Mouse (Mus musculus): Measurements from ENCODE around the gene Trpv2. TPM values are rescaled to one million over a fixed set of nuclear protein-coding genes. Genes with fewer than 3 reads are reported as not detected.

Trpv2 gene
- total RNA-seq, 1 experiment from 2014 or later: 24.5 TPM

DNA sequence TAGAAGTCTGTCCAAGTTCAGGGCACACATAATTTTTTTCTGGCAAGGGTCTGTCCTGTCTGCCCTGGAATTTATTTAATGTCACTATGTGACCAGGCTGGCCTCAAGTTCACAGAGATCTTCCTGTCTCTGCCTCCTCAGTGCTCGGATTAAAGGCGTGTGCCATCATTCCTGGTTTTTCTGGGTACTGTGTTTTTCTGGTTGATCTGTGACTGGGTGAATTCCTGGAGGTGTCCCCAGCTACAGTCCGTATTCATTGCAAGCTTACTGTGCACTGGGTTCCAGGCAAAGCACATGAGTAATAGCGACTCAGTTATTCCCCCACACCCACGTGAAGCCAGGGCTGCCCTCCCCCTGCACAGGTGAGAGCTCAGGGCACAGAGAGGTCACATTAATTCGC, 36.0 kb downstream of the Trpv2 start:
- ATAC-seq (replicated peaks in 1 of 2; ENCODE audit: insufficient read depth in 1 of 2, low FRiP score in 2 of 2, low TSS enrichment in 1 of 2, low read depth in 1 of 2, poor library complexity in 2 of 2, severe bottlenecking in 2 of 2): no peak

DNA sequence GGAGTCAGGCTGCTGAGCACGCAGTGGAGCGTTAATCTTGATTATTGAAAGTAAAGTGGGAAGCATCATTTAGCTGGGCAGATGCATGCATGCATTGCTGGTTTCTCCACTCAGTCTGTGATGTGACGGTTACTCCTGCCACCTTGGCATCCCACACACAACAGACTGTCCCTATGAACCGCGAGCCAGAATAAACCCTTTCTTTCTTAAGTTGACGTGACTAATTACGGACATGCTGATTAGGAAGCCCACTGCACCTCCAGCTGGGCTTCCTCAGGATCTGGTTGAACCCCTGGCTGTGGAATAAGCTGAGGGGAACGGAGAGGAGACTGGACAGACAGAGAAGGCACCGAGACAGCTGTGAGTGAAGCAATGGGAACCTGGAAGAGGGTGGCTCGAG, 38.3 kb downstream of the Trpv2 start:
- ATAC-seq (replicated peaks in 1 of 2; ENCODE audit: insufficient read depth in 1 of 2, low FRiP score in 2 of 2, low TSS enrichment in 1 of 2, low read depth in 1 of 2, poor library complexity in 2 of 2, severe bottlenecking in 2 of 2): no peak

DNA sequence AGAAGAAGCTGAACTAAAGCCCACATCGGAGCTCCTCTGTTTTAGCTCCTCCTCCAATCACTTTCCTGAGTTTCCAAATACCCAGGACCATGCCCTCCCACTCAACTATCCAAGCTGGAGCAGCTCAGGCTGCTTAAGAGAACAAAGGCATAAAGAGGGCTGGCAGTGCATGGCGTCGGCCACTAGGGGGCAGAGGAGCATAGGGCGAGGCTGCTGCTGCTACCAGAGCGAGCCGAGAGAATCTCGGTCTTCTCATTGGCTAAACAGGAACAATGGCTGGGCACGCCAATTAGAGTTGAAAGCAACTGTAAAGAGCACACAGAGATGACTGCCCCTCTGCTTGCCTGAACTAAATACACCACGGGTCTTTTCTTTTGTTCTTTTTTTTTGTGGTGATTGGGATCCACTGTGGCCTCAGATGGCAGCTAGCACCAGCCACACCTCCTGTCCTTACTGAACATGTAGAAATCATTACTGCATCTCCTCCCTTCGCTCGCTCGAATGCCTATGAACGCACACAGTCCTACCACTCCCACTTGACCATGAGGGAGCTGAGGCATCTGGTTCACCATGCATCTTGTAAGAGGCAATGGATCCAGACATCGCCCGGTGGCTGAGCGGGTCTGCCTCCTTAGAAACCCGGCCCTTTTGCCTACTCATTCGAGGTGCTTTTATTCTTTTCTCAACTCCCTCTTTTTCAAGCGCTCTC, 39.5 kb downstream of the Trpv2 start:
- ATAC-seq (replicated peaks in 1 of 2; ENCODE audit: insufficient read depth in 1 of 2, low FRiP score in 2 of 2, low TSS enrichment in 1 of 2, low read depth in 1 of 2, poor library complexity in 2 of 2, severe bottlenecking in 2 of 2): peak; percentile 86 to 90

DNA sequence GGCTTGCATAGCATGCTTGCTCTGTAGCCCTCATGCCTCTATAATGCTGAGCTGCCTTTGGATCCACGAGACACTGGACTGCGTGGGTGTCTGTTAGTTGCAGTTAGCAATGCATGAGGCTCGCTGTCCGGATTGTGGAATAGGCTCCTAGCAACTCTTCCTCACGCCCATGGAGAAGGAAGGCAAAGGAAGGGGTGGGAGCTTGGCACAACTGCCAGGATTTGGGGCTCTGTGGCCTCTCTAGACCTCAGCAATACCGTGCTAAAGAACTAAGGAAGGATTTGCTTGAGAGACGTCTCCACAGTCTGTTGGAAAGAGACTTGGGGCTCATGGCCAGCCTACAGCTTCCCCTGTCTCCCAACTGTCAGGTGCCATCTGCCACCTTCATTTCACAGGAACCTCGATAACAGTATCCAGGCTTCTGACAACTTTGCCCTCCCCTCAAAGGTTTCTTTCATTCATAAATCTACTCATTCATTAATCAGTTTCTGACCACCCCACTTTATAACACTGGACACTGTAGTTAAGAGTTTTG, 40.7 kb downstream of the Trpv2 start:
- ATAC-seq (replicated peaks in 1 of 2; ENCODE audit: insufficient read depth in 1 of 2, low FRiP score in 2 of 2, low TSS enrichment in 1 of 2, low read depth in 1 of 2, poor library complexity in 2 of 2, severe bottlenecking in 2 of 2): no peak

DNA sequence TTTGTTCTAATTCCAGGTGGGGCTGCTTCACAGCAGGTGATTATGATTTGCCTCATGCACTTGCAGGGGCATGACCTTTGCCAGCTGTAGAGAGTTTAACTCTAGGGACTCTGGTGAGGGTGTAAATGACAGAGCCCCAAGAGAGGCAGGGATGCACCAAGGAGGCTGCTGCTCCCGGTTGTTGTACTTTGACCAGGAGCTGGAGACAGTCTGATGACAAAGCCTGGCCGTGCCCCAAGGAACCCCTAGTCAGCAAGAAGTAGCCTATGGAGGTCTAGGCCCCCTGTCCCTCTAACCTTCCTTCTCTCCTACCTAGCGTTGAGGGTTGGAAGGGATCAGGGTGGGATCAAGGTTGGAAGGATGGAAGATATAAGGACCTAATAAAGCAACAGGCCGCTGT, 41.2 kb downstream of the Trpv2 start:
- ATAC-seq (replicated peaks in 1 of 2; ENCODE audit: insufficient read depth in 1 of 2, low FRiP score in 2 of 2, low TSS enrichment in 1 of 2, low read depth in 1 of 2, poor library complexity in 2 of 2, severe bottlenecking in 2 of 2): no peak

DNA sequence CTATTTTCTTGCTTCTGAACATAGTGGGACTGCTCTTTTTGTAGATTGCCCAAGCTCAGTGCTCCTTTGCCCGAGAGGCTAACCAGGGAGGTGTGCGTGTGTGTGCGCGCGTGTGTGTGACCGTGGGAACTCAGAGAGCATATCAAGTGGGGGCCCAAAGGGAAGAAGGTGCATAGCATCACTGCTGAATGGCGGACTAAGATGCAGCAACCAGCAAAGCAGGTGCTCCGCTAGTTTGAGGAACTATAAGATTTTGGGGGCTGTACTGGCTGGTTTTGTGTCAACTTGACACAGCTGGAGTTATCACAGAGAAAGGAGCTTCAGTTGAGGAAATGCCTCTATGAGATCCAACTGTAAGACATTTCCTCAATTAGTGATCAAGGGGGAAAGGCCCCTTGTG, 46.8 kb downstream of the Trpv2 start:
- peak in 1 of 2 experiments; percentile 43; a peak in 1 of 4 replicates for ATAC-seq (replicated peaks in 1 of 2; ENCODE audit: insufficient read depth in 1 of 2, low FRiP score in 2 of 2, low TSS enrichment in 1 of 2, low read depth in 1 of 2, poor library complexity in 2 of 2, severe bottlenecking in 2 of 2)

DNA sequence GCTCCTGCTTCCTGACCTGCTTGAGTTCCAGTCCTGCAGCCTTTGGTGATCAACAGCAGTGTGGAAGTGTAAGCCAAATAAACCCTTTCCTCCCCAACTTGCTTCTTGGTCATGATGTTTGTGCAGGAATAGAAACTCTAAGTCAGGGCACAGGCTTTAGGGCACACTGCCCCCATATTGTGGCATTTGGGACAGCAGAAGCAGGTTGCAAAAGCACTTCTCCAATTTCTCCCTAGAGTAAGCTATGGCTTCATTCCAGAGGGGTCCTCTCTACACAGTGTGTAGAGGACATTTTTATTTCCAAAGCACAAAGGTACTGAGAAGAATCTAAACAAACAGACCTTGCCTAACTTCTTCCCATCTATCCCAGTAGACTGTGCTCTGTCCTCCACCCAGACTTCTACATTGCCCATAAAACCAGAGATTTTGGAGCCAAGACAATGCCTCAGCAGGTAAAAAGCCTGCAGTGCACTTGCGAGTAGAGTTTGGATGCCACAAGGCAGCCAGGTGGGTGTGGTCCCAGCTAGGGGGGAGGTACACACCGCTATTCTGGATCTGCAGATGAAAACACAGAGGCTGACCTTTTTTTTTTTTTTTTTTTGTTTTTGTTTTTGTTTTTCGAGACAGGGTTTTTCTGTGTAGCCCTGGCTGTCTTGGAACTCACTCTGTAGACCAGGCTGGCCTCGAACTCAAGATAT, 47.4 kb downstream of the Trpv2 start:
- ATAC-seq (replicated peaks in 1 of 2; ENCODE audit: insufficient read depth in 1 of 2, low FRiP score in 2 of 2, low TSS enrichment in 1 of 2, low read depth in 1 of 2, poor library complexity in 2 of 2, severe bottlenecking in 2 of 2): 0 out of 4 replicates have a peak, but pooled peaks of 1 of the 2 experiments have one; percentile 39

DNA sequence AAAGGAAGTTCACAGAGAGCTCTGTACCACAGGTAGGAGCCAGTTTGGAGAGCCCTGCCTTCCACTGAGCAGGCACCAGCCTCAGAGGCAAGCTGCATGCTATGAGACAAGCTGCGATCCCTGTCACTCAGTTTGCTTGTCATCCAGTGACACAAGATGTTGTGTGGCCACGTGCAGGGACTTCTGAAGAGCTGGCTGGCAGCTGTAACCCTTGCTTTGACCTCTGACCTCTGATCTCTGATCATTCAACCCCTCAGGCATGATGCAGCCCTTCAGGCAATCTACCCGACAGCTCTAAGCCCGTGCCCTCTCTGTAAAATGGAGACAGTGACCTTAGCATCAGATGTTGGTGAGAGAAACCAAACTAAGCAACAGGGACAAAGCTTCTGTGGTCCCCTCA, 48.6 kb downstream of the Trpv2 start:
- no peak for ATAC-seq (replicated peaks in 1 of 2; ENCODE audit: insufficient read depth in 1 of 2, low FRiP score in 2 of 2, low TSS enrichment in 1 of 2, low read depth in 1 of 2, poor library complexity in 2 of 2, severe bottlenecking in 2 of 2)

DNA sequence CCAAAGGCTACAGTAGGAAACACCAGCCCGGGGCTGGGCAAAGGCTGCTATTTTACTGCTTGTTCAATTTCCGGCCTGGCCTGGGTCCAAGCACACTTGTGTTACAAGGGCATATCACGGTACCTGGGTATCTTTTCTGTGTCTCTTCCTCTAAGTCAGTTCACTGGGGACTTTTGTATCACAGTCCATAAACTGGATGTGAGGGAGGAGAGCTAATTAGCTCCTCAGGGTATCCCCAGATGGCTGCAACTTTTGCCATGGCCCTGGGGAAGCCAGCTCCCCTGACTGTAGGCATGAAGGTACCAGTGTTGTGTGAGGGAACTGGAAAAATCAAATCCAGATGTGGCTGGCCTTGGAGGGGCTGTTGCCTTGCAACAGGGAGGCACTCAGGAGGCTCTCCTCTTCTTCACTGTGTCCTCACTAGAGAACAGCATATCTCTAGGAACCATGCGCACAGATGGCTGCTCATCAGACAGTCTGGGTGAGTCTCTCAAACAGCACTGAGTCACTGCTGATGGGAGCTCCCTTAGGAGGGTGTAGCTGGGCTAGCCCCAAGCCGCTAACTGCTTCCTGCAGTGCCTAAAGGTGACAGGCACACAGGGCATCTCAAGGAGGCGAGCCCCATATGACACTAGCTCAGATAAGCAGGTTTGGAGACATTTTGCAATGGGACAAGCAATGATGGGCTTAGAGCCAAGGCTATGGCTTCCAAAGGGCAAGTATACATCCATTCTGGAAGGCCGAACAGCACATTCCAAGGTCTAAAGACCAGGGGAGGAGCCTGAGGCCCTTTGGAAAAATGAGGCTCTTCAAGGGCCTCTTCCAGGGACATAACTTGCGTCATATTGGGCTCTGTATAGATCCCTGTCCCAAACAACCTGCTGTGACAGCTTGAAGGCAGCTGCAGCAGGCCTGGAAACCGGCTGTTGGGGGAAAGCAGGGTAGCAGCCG, 50.3 kb downstream of the Trpv2 start:
- ATAC-seq (replicated peaks in 1 of 2; ENCODE audit: insufficient read depth in 1 of 2, low FRiP score in 2 of 2, low TSS enrichment in 1 of 2, low read depth in 1 of 2, poor library complexity in 2 of 2, severe bottlenecking in 2 of 2): peak in 1 of 2 experiments; percentile 11; a peak in 1 of 4 replicates

DNA sequence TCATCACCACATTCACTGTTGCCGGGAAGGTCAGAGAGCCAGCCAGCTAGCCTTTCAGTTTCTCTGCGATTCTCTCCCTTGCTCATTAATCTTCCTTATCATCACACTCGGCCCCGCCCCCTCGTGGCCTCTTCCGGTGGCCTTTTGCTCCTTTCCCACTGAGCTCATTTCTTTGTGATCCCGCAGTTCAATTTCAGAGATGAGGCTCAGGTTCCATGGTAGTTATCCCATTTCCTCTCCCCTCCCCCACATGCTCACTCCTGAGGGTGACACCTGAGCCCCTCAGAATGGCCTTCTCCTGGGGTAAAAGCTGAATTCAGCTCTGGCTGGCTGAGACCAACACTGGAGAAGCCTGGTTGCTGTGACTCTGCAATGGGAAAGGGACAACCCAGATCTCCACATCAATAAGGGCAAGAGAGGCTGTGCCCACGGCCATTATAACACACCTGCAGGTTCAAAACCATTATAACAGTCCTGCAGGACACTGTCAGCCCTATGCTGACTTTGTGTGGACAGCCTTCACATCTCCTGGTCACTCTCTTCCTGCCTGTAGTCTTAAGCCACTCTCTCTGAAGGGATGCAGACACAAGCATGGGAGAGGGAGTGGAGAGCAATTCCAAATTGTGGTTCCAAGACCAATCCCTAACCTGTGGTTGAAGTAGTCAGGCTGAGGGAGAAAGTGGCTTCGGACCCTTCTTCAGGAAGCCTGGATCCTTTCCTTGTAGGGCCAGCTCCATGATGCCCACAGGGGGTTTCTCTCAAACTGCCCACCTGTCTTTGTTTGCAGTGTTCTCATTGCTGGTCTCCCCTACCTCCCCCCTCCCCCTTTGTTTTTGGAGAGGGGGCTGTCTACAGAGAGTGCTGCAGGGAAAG, 55.3 kb downstream of the Trpv2 start:
- peak; percentile 46 to 53; a peak in 3 of 4 replicates for ATAC-seq (replicated peaks in 1 of 2; ENCODE audit: insufficient read depth in 1 of 2, low FRiP score in 2 of 2, low TSS enrichment in 1 of 2, low read depth in 1 of 2, poor library complexity in 2 of 2, severe bottlenecking in 2 of 2)

DNA sequence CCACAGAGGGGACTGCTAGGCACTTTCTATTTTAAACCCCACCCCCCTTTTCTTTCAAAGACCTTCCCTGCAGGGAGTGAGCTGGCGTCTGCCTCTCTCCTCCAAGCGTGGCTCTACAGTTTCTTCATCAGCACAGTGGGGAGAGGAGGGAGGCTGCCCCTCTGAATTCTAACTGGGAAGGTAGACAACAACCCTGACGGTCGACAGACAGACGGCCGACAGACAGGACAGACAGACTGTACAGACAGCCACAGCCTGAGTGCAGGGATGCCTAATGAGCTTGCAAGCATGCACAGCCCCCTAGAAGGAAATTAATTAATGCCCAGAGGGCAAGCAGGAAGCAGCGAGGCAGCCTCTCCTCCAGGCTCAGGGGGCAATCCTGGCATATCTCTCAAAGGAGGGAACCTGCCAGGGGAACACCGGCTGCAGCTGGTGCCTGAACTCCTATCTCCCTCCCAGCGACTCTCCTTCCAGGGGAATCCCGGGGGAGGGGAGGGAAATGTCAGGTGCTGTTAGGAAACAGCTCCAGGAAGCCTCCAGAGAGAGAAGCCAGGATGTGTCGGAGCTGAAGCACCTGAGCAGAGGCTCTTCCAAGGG, 56.0 kb downstream of the Trpv2 start:
- ATAC-seq (replicated peaks in 1 of 2; ENCODE audit: insufficient read depth in 1 of 2, low FRiP score in 2 of 2, low TSS enrichment in 1 of 2, low read depth in 1 of 2, poor library complexity in 2 of 2, severe bottlenecking in 2 of 2): peak in 1 of 2 experiments; percentile 14; a peak in 1 of 4 replicates

DNA sequence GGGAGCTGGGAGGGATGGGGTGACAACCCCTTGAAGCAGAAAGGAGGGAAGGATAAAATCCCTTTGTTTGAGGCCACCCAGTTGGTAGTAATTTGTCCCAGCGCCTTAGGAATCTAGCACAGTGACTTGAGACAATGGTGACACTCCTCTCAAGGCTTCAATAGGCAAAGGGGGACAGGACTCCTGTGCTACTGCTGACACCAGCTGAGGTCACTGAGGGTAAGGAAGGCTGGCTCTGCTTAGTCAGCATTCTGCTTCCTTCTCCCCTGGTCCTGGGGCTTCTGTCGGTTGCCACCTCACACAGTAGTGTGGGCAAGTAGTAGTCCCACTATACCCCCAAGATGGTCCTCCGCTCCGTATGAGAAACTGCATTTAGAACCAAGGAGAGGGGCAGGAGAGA, 56.9 kb downstream of the Trpv2 start:
- no peak for ATAC-seq (replicated peaks in 1 of 2; ENCODE audit: insufficient read depth in 1 of 2, low FRiP score in 2 of 2, low TSS enrichment in 1 of 2, low read depth in 1 of 2, poor library complexity in 2 of 2, severe bottlenecking in 2 of 2)

DNA sequence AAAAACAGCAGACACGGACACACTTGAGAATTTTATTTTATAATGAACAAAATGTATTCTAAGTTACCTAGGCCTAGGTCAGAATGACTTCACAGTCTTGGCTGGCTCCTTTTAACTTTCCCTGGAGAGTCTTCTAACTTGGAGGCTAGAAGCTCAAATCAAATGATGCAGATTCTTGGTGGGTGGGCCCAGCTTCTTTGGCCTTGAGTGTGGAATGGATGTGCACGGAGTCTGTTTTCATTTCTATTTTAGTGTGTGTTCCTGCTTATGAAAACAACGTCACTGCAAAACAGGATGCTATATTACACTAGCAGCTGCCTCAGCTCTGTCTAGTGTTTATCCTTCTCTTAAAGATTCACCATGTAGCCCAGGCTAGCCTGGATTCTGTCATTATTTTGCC, 61.1 kb downstream of the Trpv2 start:
- ATAC-seq (replicated peaks in 1 of 2; ENCODE audit: insufficient read depth in 1 of 2, low FRiP score in 2 of 2, low TSS enrichment in 1 of 2, low read depth in 1 of 2, poor library complexity in 2 of 2, severe bottlenecking in 2 of 2): no peak

DNA sequence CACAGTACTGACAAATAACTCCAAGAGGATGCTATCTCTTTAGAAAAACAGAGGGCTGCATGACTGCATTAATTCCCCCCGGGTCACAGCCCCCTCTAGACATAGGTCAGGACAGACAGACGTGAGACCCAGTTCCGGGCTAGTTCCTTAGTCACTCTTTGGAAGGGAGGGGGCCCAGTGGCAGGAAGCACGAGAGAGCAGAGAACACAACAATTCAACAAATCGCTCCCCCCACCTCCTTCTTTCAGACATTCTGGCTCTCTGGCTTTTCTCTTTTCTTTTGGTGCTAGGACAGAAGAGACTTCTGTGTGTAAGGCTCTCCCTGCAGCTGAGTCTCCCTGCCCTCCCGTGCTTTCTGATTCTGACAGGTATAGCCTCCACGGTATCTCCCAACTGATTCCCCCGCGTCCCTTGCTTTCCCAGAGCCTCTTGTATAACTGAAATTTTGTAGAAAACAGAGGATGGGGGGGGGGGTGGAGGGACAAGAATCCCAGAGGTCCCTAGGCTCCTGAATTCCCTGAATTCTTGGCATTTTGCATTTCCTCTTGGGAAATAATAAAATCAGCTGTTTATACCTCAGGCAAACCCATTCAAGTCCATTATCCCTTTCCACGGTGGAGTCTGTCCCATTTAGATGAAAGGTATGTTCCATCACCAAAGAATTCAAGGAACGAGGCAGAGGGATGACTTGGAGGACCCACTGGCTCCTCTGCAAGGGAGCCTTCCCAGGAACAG, 62.0 kb downstream of the Trpv2 start:
- ATAC-seq (replicated peaks in 1 of 2; ENCODE audit: insufficient read depth in 1 of 2, low FRiP score in 2 of 2, low TSS enrichment in 1 of 2, low read depth in 1 of 2, poor library complexity in 2 of 2, severe bottlenecking in 2 of 2): 0 out of 4 replicates have a peak, but pooled peaks of 1 of the 2 experiments have one; percentile 32

DNA sequence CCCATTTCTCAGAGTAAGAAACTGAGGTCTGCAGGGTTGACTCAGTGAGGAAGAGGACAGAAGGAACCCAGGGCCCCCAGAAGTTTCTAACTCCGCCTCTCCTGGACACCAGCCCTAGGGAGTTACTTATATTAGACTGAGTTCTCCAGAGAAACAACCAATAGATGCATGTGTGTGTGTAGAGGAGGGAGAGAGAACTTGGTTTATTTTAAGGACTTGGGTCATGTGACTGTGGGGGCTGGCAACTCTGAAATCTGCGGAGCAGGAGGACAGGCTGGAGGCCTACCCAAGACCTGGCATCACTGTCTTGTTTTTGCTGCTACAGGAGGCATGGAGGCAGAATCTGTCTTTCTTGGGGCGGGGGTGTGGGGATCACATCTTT, 62.5 kb downstream of the Trpv2 start:
- ATAC-seq (replicated peaks in 1 of 2; ENCODE audit: insufficient read depth in 1 of 2, low FRiP score in 2 of 2, low TSS enrichment in 1 of 2, low read depth in 1 of 2, poor library complexity in 2 of 2, severe bottlenecking in 2 of 2): no peak

DNA sequence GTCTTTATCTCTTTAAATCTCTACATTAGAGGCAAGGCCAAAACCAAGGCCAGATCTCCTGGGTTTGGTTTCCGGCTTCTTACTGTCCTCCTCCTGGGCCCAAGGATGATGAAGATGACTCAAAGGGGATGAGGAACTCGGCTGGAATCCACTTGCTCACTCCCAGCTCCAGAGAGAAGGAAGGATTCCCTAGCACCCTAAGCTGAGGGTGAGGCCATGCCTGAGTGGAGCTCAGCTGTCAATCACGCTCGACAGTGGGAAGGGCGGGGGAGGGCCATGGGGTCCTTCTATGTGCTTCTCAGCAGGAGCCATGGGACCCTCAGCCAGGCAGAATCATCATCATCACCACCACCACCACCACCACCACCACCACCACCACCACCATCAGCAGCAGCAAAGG, 63.1 kb downstream of the Trpv2 start:
- no peak for ATAC-seq (replicated peaks in 1 of 2; ENCODE audit: insufficient read depth in 1 of 2, low FRiP score in 2 of 2, low TSS enrichment in 1 of 2, low read depth in 1 of 2, poor library complexity in 2 of 2, severe bottlenecking in 2 of 2)
